Mouse (Mus musculus) E14TG2a.4 (cell line): ENCODE results near the gene Paxbp1.

Experiments
- CTCF ChIP-seq: conservative IDR thresholded peaks from 2 replicates; pipeline ENCODE4 v1.5.1; 2014; ENCODE audit warnings: low read length
- NANOG ChIP-seq: IDR thresholded peaks from 2 replicates; pipeline ENCODE4 v1.6.1; 2014; ENCODE audit warnings: borderline replicate concordance, low read length, mixed read lengths
- POU5F1 ChIP-seq: IDR thresholded peaks from 2 replicates; pipeline ENCODE4 v1.6.1; 2014; ENCODE audit warnings: low read length, borderline replicate concordance

DNA sequence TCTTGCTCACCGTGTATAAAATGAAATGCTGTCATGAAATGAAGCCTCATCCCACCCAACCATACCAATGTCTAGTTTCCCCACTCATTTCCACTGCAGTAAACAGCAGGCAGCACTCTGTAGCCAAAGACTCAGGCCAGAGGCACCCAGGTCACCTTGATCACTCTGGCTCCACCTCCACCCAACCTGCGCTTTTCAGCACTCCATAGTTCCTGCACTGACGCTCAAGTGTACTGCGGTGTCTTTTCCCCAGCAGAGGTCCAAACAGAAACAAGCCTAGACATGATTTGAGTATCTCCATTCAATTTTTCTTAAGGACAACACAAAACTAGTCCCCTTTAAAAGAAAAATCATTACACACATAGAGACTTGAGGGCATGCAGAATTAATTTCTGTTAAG is 24.9 kb downstream of the Paxbp1 start:
- TF ChIP-seq CTCF (no peak), NANOG (no peak), POU5F1 (no peak)
